Mouse (Mus musculus) kidney, postnatal 0 days (tissue): ENCODE measurements around the gene Phf23. TPM values are rescaled to one million over a fixed set of nuclear protein-coding genes. Genes with fewer than 3 reads are reported as not detected.

Experiments
- ATAC-seq: fragments of 200-750 bp; cut with Nextera tagmentation; replicated peaks from 2 replicates; pipeline ENCODE4 v1.8.0; 2017; ENCODE audit warnings: low read depth, moderate number of reproducible peaks, moderate TSS enrichment, moderate library complexity; ENCODE audit not compliant: low FRiP score
- DNase-seq: peaks from one replicate; pipeline ENCODE4 v3.0.0-alpha.2; 2016; ENCODE audit warnings: low spot score
- H3K27ac ChIP-seq: fragments of 300-500 bp; sonication (generic); 2 replicates; pipeline ENCODE4 v1.5.1; 2014; ENCODE audit warnings: mild to moderate bottlenecking
- H3K27me3 ChIP-seq: fragments of 300-500 bp; sonication (generic); 2 replicates; pipeline ENCODE4 v1.6.1; 2014; ENCODE audit warnings: low read length, mixed read lengths; ENCODE audit not compliant: insufficient read depth
- H3K36me3 ChIP-seq: fragments of 300-500 bp; sonication (generic); 2 replicates; pipeline ENCODE4 v1.6.1; 2014; ENCODE audit warnings: low read length, mixed read lengths; ENCODE audit not compliant: insufficient read depth
- H3K4me1 ChIP-seq: fragments of 300-500 bp; sonication (generic); replicated peaks from 2 replicates; pipeline ENCODE4 v1.6.1; 2014; ENCODE audit warnings: antibody characterized with exemption, low read length, mixed read lengths; ENCODE audit not compliant: insufficient read depth
- H3K4me2 ChIP-seq: fragments of 300-500 bp; sonication (generic); 2 replicates; pipeline ENCODE4 v1.6.1; 2014; ENCODE audit warnings: mild to moderate bottlenecking, low read length, moderate library complexity, mixed read lengths
- H3K4me3 ChIP-seq: fragments of 300-500 bp; sonication (generic); replicated peaks from 2 replicates; pipeline ENCODE4 v1.5.1; 2014; ENCODE audit warnings: low read depth, low read length
- H3K9ac ChIP-seq: fragments of 300-500 bp; sonication (generic); 2 replicates; pipeline ENCODE4 v1.6.1; 2014; ENCODE audit warnings: low read depth, low read length
- H3K9me3 ChIP-seq: fragments of 300-500 bp; sonication (generic); replicated peaks from 2 replicates; pipeline ENCODE4 v1.6.1; 2016; ENCODE audit warnings: low read length, inconsistent platforms, mixed read lengths
- CTCF ChIP-seq: IDR thresholded peaks from 2 replicates; pipeline ENCODE4 v1.5.1; 2016; ENCODE audit warnings: antibody characterized with exemption, low read depth, mild to moderate bottlenecking, moderate library complexity
- WGBS: fragments of 180-500 bp; shearing (Covaris S2); extraction: QIAGEN DNeasy Blood & Tissue Kit; methylation state at CpG from one replicate; pipeline ENCODE4 v1.1.7; 2014; 5-methylcytosine and 5-hydroxymethylcytosine counted together
- polyA plus RNA-seq: library from polyadenylated mRNA; unstranded; fragments of >200 nt; fragmentation: Nextera tagmentation; extraction: Ambion mirVana; gene quantifications from 2 replicates; pipeline ENCODE4 v1.2.1, GENCODE M21; 2015

The Phf23 gene
- polyA plus RNA-seq, 1 experiment from 2014 or later: 61.9 TPM

- ATAC-seq (peak; percentile 73), DNase-seq (peak; percentile 92)
- Histone ChIP-seq H3K4me2 (peak overlapping the region; percentile 60), H3K9me3 (no peaks in the 10 kb centered on the region), H3K4me1 (peaks cover 16% of the 10 kb centered on the region), H3K4me3 (peak overlapping the region; percentile 92), H3K27ac (peak overlapping the region; percentile 98), H3K9ac (peak overlapping the region; percentile 85), H3K36me3 (peaks cover 30% of the 10 kb centered on the region), H3K27me3 (no peaks in the 10 kb centered on the region)
- no peak for TF ChIP-seq CTCF
- WGBS: 1% methylated on average over 32 of the region's 44 CpGs
These were observed 1.5 kb downstream of the Phf23 start for GRCm38 (mm10) chr11:69997070-69997509.

DNA sequence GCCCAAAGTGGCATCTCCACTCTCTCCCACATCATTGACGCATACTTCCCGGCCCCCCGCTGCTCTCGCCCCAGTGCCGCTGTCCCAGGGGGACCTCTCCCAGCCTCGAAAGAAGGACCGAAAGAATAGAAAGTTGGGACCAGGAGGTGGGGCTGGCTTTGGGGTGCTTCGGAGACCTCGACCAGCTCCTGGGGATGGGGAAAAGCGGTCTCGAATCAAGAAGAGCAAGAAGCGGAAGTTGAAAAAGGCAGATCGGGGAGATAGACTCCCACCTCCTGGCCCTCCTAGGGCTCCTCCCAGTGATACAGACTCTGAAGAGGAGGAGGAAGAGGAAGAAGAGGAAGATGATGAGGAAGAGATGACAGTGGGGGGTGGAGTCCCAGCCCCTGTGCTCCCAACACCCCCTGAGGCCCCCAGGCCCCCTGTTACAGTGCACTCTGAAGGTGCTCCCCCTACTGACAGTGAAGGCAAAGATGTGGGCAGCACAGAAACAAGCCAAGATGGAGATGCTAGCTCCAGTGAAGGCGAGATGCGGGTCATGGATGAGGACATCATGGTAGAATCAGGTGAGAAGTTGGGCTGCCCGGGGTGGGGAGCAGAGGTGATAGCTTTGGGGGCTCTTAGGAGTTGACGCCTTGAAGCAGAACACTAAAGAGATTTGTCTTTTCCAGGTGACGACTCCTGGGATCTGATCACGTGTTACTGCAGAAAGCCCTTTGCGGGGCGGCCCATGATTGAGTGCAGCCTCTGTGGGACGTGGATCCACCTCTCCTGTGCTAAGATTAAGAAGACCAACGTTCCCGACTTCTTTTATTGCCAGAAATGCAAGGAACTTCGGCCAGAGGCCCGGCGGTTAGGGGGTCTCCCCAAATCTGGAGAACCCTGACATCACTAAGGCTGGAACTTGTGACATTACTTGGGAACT, 3.3 kb downstream of the Phf23 start:
- no peaks in the 10 kb centered on the region for H3K9me3 ChIP-seq
- ATAC-seq (no peak), DNase-seq (no peak)
- no peak overlapping the region for H3K4me3 ChIP-seq
- no peak overlapping the region for H3K9ac ChIP-seq
- H3K27me3 ChIP-seq: no peaks in the 10 kb centered on the region
- no peak overlapping the region for H3K4me2 ChIP-seq
- peaks cover 26% of the 10 kb centered on the region for H3K36me3 ChIP-seq
- peak; percentile 39; the same call in 1 of the 2 replicates for TF ChIP-seq CTCF
- H3K27ac ChIP-seq: no peak overlapping the region
- peaks cover 20% of the 10 kb centered on the region for H3K4me1 ChIP-seq
- 90% methylated on average over 27 of the region's 27 CpGs for WGBS

GRCm38 (mm10) chr11:69999666-70000065, 4.1 kb downstream of the Phf23 start:
- ATAC-seq: no peak
- no peak overlapping the region for H3K4me3 ChIP-seq
- TF ChIP-seq CTCF: no peak
- no peak for DNase-seq
- no peaks in the 10 kb centered on the region for H3K9me3 ChIP-seq
- WGBS: 58% methylated on average over 8 of the region's 8 CpGs
- no peaks in the 10 kb centered on the region for H3K27me3 ChIP-seq
- H3K36me3 ChIP-seq: peaks cover 18% of the 10 kb centered on the region
- H3K9ac ChIP-seq: no peak overlapping the region
- H3K27ac ChIP-seq: peak overlapping the region; percentile 89; the same call in 1 of the 2 replicates
- peaks cover 20% of the 10 kb centered on the region for H3K4me1 ChIP-seq
- no peak overlapping the region for H3K4me2 ChIP-seq

DNA sequence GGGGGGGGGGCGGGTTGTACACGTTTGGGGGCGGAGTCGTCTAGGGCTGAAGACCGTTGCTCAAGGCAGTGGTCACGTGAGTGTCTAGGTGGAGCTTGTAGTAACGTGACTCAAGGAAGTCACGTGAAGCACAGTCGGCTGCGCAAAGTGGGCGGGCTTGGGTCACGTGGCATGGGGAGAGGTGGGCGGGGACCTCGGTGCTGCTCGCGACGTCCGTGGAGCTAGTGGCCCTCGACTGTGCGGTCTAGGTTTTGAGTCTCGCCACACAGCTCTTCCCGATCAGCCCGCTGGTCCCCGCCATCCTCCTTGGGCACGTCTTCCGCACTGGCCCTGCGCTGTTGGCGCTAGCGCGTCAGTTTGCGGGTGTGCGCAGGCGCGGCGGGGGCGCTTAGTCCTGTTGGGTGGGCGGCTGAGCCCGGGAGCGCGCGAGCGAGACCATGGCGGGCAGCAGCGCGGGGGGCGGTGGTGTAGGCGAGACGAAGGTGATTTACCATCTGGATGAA, 4.9 kb downstream of the Phf23 start, which contains the start of gene Dvl2:
Dvl2 (plus strand) TSS at position 200 of the 503 bp plus-strand sequence.
- H3K36me3 ChIP-seq: peaks cover 22% of the 10 kb centered on the region
- ATAC-seq (peak; percentile 47), DNase-seq (peak; percentile 99)
- under 1% methylated on average over 48 of the region's 48 CpGs for WGBS
- H3K9me3 ChIP-seq: no peaks in the 10 kb centered on the region
- H3K4me2 ChIP-seq: peak within 1 kb of the TSS; percentile 78
- H3K27me3 ChIP-seq: no peaks in the 10 kb centered on the region
- H3K4me1 ChIP-seq: peaks cover 20% of the 10 kb centered on the region; the same call in 1 of the 2 replicates
- TF ChIP-seq CTCF: no peak
- H3K9ac ChIP-seq: peak within 1 kb of the TSS; percentile 78
- peak within 1 kb of the TSS; percentile 89 for H3K27ac ChIP-seq
- peak within 1 kb of the TSS; percentile 70 for H3K4me3 ChIP-seq

- H3K4me2 ChIP-seq: peak overlapping the region; percentile 78
- H3K36me3 ChIP-seq: peaks cover 27% of the 10 kb centered on the region
- H3K9me3 ChIP-seq: no peaks in the 10 kb centered on the region
- TF ChIP-seq CTCF: no peak
- no peaks in the 10 kb centered on the region for H3K27me3 ChIP-seq
- DNase-seq (no peak), ATAC-seq (no peak)
- peak overlapping the region; percentile 78 for H3K9ac ChIP-seq
- H3K4me1 ChIP-seq: peaks cover 20% of the 10 kb centered on the region; the same call in 1 of the 2 replicates
- peak overlapping the region; percentile 89 for H3K27ac ChIP-seq
- 11% methylated on average over 8 of the region's 8 CpGs for WGBS
- H3K4me3 ChIP-seq: peak overlapping the region; percentile 70
These were observed 5.6 kb downstream of the Phf23 start for GRCm38 (mm10) chr11:70001159-70001558.

GRCm38 (mm10) chr11:70001865-70002264, 6.3 kb downstream of the Phf23 start:
- Histone ChIP-seq H3K9ac (no peak overlapping the region), H3K4me3 (peak overlapping the region; percentile 70), H3K27me3 (no peaks in the 10 kb centered on the region), H3K9me3 (no peaks in the 10 kb centered on the region), H3K4me1 (peaks cover 20% of the 10 kb centered on the region; the same call in 1 of the 2 replicates), H3K4me2 (peak overlapping the region; percentile 78), H3K36me3 (peaks cover 32% of the 10 kb centered on the region), H3K27ac (no peak overlapping the region)
- DNase-seq: peak; percentile 70
- TF ChIP-seq CTCF: peak; percentile 68
- no peak for ATAC-seq
